Mouse (Mus musculus) erythroblast, embryonic 14.5 days (primary cell): Measurements from ENCODE around the gene Tmem30a.

Experiments used
- GATA1 ChIP-seq: IDR thresholded peaks from 2 replicates; pipeline ENCODE4 v1.6.1; 2012; ENCODE audit warnings: low read length, inconsistent platforms, mixed read lengths
- TAL1 ChIP-seq: IDR thresholded peaks from 3 replicates; pipeline ENCODE4 v1.6.1; 2012; ENCODE audit warnings: low read length, inconsistent platforms, mixed read lengths

GRCm38 (mm10) chr9:79719451-79719850 lies 73.9 kb downstream of the Tmem30a start:
- TF ChIP-seq GATA1 (no peak), TAL1 (no peak)
